Mouse (Mus musculus) gastrocnemius, postnatal 14 days (tissue): ENCODE measurements around the gene A630001G21Rik. TPM values are rescaled to one million over a fixed set of nuclear protein-coding genes. Genes with fewer than 3 reads are reported as not detected.
"Not testable (repeated sequence)": the region's sequence is repeated elsewhere in the genome, so short reads cannot be mapped to it uniquely, and the experiment has no call there.

Experiments used
- DNase-seq: peaks from one replicate; pipeline ENCODE4 v3.0.0; 2021; ENCODE audit warnings: mixed read lengths
- intact Hi-C: fragments of 180-260 bp; cut with DNase I; formaldehyde crosslinking; loops from one replicate; pipeline ENCODE4 v1.15.1; 2025; ENCODE audit warnings: low total_unique reads
- long read RNA-seq, 2 experiments: library from polyadenylated mRNA; stranded (forward); transcript quantifications; one replicate each; pipeline ENCODE4 v2.0.0; 2021
- total RNA-seq, 2 experiments: library from RNA; stranded (reverse); gene quantifications; 2 replicates each; pipeline ENCODE4 v1.2.3; 2021

Gene A630001G21Rik
- under 1 TPM in 1 of 2 experiments, not detected in 1; 0.90 TPM for total RNA-seq
- long read RNA-seq, experiment 1, partial matches to known transcripts, result 1 of 2 reads
- long read RNA-seq, experiment 1, other reads (novel, unspliced or antisense), result 1 of 2 reads
- long read RNA-seq, experiment 2, partial matches to known transcripts, result 0 of 1 reads
- long read RNA-seq, experiment 2, other reads (novel, unspliced or antisense), result 1 of 1 reads

GRCm38 (mm10) chr1:85778436-85778835, at the start of gene A630001G21Rik:
A630001G21Rik (minus strand) TSS chr1:85778643.
- intact Hi-C loops, result no loop called here
- DNase-seq, result no peak

DNA sequence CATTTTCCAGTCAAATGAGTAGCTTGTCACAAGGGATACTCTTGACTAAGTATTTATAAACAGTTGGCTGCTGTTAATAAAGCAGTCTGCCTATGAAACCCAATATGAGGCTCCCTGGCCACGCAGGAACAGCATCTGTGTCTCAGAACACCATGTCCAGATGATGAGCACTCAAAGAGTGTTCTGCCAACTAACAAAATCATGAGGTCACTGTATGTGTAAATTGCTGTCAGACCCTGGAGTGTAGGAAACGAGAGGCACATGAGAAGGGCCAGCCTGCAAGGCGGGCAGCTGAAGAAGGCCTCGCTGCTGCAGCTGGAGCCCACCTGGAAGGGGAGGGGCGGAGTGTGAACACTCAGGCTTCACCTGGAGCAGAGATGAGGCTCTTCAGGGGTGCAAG, 48.7 kb upstream of the A630001G21Rik start:
- intact Hi-C loops, result no loop called here
- DNase-seq, result peak; percentile 11

GRCm38 (mm10) chr1:85824905-85825304, 46.5 kb upstream of the A630001G21Rik start:
- intact Hi-C loops, result no loop called here
- DNase-seq, result no peak

DNA sequence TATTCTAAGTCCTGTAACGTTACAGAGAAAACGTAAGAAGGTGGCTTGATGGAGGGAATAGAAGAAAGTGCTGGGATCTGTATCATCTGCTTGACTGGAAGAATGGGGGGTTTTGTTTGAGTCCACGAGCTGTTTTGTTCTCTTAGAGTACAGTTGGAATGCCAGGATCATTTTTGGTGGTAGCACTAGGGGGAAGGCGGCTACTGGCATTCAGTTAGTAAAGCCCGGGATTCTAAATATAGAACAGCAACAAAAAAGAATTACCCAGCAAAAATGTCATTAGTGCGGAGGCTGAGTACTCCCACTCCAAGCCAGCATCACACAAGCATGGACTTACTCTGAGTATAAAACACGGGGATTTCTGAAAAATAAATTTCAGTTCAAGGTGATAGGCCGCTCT, 43.8 kb upstream of the A630001G21Rik start:
- no peak for DNase-seq
- intact Hi-C loops, result no loop called here

DNA sequence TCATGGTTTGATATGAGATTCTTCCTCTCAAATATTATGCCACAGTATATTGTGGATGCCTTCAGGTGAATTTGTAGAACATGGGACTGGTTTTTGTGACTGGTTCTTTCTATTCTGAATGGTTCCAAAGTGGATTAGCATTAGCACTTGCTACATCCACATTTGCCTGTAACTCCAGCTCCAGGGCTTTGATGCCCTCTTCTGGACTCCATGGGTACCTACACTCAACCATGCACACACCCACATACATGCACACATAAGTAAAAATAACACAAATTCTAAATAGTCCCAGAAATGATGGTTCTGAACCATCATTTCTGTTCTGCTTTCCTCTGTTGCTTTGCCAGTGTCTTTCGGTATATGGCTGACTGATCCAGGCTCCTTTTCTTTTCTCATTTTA, 41.3 kb upstream of the A630001G21Rik start:
- intact Hi-C loops, result no loop called here
- DNase-seq, result no peak

GRCm38 (mm10) chr1:85818121-85818520, 39.7 kb upstream of the A630001G21Rik start:
- intact Hi-C loops, result no loop called here
- no peak for DNase-seq

DNA sequence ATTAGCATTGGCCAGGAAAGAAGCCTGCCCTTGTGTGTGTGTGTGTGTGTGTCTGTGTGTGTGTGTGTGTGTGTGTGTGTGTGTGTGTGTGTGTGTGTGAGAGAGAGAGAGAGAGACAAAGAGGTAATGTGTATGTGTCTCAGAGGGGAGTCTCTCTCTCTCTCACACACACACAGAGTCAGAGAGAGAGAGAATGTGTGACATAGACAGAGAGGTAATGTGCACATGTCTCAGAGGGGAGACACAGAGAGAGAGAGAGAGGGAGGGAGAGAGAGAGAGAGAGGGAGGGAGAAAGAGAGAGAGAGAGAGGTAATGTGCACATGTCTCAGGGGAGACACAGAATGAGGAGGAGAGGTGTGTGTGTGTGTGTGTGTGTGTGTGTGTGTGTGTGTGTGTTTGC, 35.8 kb upstream of the A630001G21Rik start:
- intact Hi-C loops, DNase-seq: not testable (repeated sequence)

GRCm38 (mm10) chr1:85810787-85811186, 32.3 kb upstream of the A630001G21Rik start:
- DNase-seq, result no peak
- intact Hi-C loops, result no loop called here

DNA sequence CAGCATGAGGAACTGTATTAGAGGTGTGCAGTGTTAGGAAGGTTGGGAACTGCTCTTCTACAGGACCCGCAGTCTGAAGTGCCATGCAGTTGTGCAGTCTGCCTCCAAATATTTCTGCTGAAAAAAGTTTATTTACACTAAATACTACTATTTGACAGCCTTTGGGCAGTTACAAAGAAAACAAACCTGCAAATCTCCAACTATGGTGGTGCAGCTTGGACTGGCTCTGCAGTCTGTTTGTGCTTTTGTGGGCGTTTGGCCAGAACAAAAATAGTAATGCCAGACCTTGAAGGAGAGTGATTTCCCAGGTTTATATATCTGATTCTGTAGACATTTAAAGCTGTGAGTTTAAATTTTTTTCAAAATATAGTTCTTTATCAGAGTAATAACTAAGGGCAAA, 31.9 kb upstream of the A630001G21Rik start:
- intact Hi-C loops, result no loop called here

GRCm38 (mm10) chr1:85809256-85809655, 30.8 kb upstream of the A630001G21Rik start:
- intact Hi-C loops, result no loop called here
- no peak for DNase-seq

More for the DNA sequence above, 31.9 kb upstream of the A630001G21Rik start:
- no peak for DNase-seq

DNA sequence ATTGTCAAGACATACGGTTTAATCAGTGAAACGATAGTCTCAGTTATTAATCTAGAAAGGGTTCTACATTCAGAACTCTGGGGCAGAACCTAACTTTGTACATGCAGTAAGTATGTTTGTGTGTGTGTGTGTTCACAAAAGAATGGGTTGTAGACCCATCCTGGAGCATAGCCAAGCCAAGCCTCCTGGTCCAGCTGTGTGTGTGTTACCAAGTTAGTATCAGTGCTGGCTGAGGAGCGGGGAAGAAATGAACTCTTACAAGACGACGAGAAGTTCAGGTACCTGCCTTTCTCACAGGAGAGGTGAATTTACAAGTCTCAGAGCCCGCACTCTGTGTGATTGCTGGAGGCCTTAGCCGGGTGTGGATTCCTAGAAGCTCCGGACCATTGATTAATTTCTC, 26.1 kb upstream of the A630001G21Rik start:
- intact Hi-C loops, result no loop called here
- DNase-seq, result no peak

GRCm38 (mm10) chr1:85802517-85802916, 24.1 kb upstream of the A630001G21Rik start:
- no peak for DNase-seq
- intact Hi-C loops, result no loop called here

DNA sequence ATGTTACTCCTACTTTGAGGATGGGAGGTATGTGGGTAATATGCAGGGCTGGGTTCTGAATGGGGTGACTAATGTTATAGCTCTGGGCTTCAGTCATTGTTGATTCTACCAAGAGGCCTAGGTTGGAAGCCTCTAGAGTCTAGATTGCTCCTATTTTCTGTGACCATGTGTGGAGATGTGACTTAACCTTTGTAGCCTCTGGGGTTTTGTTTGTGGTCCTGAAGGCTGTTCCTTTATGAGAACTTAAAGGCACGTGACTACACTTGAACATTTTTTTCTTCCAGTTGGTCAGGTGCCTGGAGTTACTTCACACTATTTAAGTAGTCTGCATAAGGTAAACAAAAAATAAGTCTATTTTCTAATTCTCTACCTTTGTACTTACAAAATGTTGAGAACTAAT, 21.3 kb upstream of the A630001G21Rik start:
- DNase-seq, result no peak
- intact Hi-C loops, result loop anchor here (10.0 kb wide), 1 partner anchor 45 kb away; no protein-coding TSS in a partner anchor

DNA sequence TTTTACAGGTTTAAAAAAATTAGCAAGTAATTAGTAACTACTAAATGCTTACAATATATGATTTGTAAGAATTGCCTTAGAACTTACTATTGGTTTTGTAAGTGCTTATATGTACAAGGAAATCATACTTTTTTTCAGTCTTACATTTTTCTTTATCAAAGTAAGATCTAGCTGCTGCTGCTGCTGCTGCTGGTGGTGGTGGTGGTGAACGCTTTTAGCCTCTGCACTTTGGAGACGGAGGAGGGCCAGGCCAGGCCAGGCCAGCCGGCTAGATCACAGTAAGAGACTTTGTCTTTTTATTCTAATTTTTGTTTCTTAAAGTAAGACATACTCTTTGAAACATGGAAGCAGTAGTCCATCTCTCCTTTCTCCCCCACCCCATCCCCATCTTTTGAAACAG, 16.8 kb upstream of the A630001G21Rik start:
- DNase-seq, result no peak
- intact Hi-C loops, result loop anchor here (10.0 kb wide), 1 partner anchor 50 kb away; no protein-coding TSS in a partner anchor

GRCm38 (mm10) chr1:85794106-85794771, 15.8 kb upstream of the A630001G21Rik start:
- intact Hi-C loops, result loop anchor here (10.0 kb wide), 1 partner anchor 51 kb away; no protein-coding TSS in a partner anchor

DNA sequence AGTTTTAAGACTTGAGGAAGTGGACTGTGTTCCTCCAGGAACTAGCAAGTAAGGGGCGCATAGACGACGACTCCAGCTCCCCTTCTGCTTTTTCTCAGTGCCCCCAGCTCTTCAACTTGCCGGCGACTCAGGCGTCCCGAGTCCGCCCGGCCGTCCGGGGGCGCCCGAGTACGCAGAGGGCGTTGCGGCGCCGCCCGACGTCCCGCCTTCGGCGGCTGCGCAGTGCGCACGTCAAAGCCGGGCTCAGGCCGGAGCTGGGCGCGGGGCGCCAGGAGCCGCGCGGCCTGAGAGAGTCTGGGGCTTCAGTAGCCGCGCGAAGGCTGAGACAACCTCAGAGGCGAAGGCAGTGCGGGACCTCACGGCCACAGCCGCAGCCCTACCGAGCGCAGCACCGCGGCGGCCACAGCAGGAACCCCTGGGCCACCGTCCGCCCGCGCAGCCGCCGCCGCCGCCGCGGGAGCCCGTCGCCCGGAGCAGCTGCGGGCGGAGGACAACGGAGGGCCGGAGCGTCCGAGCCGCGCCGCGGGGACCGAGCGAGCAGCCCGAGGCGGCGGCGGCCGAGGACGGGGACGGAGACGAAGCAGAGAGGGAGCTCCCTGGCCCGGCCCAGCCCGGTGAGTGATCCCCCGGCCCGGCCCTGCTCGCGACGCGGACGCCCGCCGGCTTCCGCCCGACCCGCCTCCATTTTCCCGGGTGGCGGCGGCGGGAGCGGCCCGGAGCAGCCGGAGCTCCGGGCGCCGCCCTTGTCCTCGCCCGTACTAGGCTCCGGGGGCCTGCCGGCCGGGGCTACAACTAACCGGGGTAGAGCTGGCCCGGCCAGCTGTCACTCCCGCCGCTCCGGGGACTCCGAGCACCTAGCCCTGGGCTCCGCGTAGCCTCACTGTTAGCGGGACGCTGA, 15.0 kb upstream of the A630001G21Rik start, which contains the start of gene Cab39:
Cab39 (plus strand) TSS at position 234 of the 898 bp plus-strand sequence.
- peak; percentile 90 for DNase-seq
- intact Hi-C loops, result loop anchor here (10.0 kb wide), 1 partner anchor 51 kb away; no protein-coding TSS in a partner anchor

More at GRCm38 (mm10) chr1:85794106-85794771, 15.8 kb upstream of the A630001G21Rik start:
- peak; percentile 20 for DNase-seq

DNA sequence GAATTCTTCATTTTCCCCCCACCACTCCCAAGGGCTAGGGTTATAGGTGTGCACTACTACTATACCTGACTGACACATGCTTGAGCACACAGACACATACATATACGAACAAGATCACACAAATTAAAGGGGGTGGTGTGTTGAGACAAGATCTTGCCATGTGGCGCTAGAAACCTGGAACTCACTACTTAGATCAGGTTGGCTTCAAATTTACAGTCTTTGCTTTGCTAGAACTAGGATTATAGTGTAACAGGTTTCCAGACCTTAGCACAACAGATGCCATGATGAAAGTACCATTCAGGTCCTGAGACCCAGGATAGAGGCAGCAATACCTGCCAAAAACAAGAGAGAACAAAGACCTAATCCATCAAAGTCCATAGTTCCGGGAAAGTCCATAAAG, 13.0 kb upstream of the A630001G21Rik start:
- no peak for DNase-seq
- intact Hi-C loops, result loop anchor here (10.0 kb wide), 1 partner anchor 53 kb away; no protein-coding TSS in a partner anchor

DNA sequence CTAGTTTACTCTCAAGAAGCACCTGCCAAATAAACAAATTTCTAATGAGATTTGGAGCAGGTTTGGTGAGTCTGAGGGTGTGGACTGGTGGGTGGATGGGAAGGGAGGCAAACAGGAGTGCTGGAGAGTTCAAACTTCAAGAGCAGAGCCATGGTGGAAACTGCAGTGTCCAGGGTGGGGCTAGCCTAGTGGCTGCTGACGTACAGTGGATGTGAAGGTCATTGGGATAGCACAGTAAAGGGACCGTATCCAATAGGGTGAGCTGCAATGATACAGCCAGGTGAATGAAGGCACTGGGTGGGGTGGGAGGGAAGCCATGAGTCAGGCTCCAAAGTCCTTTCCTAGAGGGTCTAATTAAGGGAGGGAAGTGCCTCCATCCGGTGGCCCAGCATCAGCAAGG, 12.1 kb upstream of the A630001G21Rik start:
- DNase-seq, result no peak
- intact Hi-C loops, result loop anchor here (10.0 kb wide), 1 partner anchor 54 kb away; no protein-coding TSS in a partner anchor

DNA sequence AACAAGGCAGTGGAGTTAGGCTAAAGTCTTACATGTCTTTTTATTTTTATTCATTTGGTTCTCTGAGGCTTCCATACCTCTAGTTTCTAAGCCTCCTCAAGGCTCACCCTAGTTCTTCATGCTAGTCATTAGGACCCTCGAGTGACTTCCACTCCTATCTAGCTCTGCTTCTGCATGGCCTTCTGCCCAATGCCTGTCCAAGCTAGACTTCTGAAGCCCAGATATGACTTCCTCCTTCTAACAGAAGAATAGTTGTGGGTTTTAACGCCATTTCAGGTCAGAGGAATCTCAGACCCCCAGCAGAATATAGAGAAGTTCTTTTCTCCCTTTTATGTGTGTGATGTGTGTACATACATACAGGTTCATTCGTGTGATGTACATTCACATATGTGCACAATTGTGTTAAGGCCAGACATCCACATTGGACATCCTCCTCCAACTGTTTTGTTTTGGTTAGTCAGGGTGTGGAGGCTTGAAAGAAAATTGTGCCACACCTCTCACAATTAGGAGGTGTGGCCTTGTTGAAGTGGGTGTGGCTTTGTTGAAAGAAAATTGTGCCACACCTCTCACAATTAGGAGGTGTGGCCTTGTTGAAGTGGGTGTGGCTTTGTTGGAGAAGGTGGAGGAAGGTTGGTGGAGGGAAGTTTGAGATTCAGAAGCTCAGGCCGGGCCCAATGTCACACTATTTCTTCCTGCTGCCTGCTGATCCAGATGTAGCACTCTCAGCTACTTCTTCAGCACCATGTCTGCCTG, 1.2 kb upstream of the A630001G21Rik start:
- no peak for DNase-seq
- intact Hi-C loops, result no loop called here
